Comparison of ENCODE assay signal across 10 mouse cellular contexts in genomic region chr4:133050837-133051549, GRCm38 (mm10). TPM values are rescaled to one million over a fixed set of nuclear protein-coding genes. Genes with fewer than 3 reads are reported as not detected.
A peak's percentile ranks its signal among the peaks of the same experiment; 100 is the strongest.
DNase-seq lines count a peak whose midpoint lies in the region; ATAC-seq and TF ChIP-seq lines count a peak whose summit lies in the region.
"Had no signal": no experiment of that assay in that cellular context is flagged by ENCODE, and none has a peak within 500 bp of the region (broad histone marks: within the 10 kb centered on the region; RNA-seq: fewer than 3 reads in every experiment).

No protein-coding gene starts in this region.

- peak overlapping the region; percentile 33; the same call in 1 of the 2 replicates for H3K27ac ChIP-seq in intestine, embryonic 16.5 days (ENCODE audit: low read length)
- no peak overlapping the region for H3K27ac ChIP-seq in intestine, postnatal 0 days (ENCODE audit: low read depth, low read length)
- H3K27ac ChIP-seq in hindbrain, embryonic 11.5 days (ENCODE audit: low read depth, low read length): peak overlapping the region; percentile 53; the same call in 1 of the 2 replicates
- H3K27ac ChIP-seq in midbrain, embryonic 16.5 days (ENCODE audit: low read length): peak overlapping the region; percentile 55; the same call in 1 of the 2 replicates

- intact Hi-C loops in left cerebral cortex, postnatal 25 days (cut with DNase I): no loop called here
- intact Hi-C loops in left cerebral cortex, postnatal 4 days (cut with DNase I): no loop called here

- peaks cover 95% of the 10 kb centered on the region for H3K4me1 ChIP-seq in intestine, embryonic 16.5 days (ENCODE audit: control insufficient read depth, insufficient read depth, low read length)
- peaks cover 31% of the 10 kb centered on the region for H3K4me1 ChIP-seq in intestine, postnatal 0 days (replicated peaks; ENCODE audit: control insufficient read depth, insufficient read depth, low read length)
- peaks cover 37% of the 10 kb centered on the region for H3K4me1 ChIP-seq in hindbrain, embryonic 11.5 days (replicated peaks; ENCODE audit: control insufficient read depth, insufficient read depth, low read length)
- H3K4me1 ChIP-seq in midbrain, embryonic 16.5 days (ENCODE audit: control insufficient read depth, insufficient read depth, low read length): peaks cover 66% of the 10 kb centered on the region

- TF ChIP-seq CTCF in intestine, postnatal 0 days (IDR thresholded peaks at IDR 0.05; ENCODE audit: low read depth): no peak

- WGBS in intestine, embryonic 16.5 days: 90% methylated on average over 6 of the region's 6 CpGs
- 87% methylated on average over 6 of the region's 6 CpGs for WGBS in intestine, postnatal 0 days
- 92% methylated on average over 6 of the region's 6 CpGs for WGBS in hindbrain, embryonic 11.5 days
- WGBS in midbrain, embryonic 16.5 days: 83% methylated on average over 6 of the region's 6 CpGs

- peak; percentile 43 for DNase-seq in T-cell, adult 2 months (ENCODE audit: low spot score)
- DNase-seq in hindbrain, embryonic 11.5 days (ENCODE audit: low spot score): no peak
- DNase-seq in testis, postnatal 10 days (ENCODE audit: low spot score): no peak
- DNase-seq in left cerebral cortex, postnatal 25 days (ENCODE audit: low spot score in 2 of 2): no peak
- DNase-seq in left cerebral cortex, postnatal 4 days: no peak
- DNase-seq: cerebellum, adult 11-12 months had no signal

- H3K9ac ChIP-seq in intestine, embryonic 16.5 days (ENCODE audit: low read depth, low read length): 0 out of 2 replicates have a peak overlapping the region, but pooled peaks have one; percentile 51
- no peak overlapping the region for H3K9ac ChIP-seq in intestine, postnatal 0 days (ENCODE audit: low read depth, low read length)
- H3K9ac ChIP-seq in hindbrain, embryonic 11.5 days (ENCODE audit: low read depth, low read length): no peak overlapping the region
- H3K9ac ChIP-seq in midbrain, embryonic 16.5 days (ENCODE audit: low read depth, low read length): no peak overlapping the region

- ATAC-seq in intestine, embryonic 16.5 days: no peak
- no peak for ATAC-seq in intestine, postnatal 0 days
- ATAC-seq in hindbrain, embryonic 11.5 days (ENCODE audit: low FRiP score): no peak
- ATAC-seq in midbrain, embryonic 16.5 days: no peak
- ATAC-seq: Patski had no signal

- no peaks in the 10 kb centered on the region for H3K27me3 ChIP-seq in intestine, embryonic 16.5 days (replicated peaks; ENCODE audit: control insufficient read depth, insufficient read depth, low read length)
- H3K27me3 ChIP-seq in intestine, postnatal 0 days (replicated peaks; ENCODE audit: control insufficient read depth, insufficient read depth, low read length): no peaks in the 10 kb centered on the region
- H3K27me3 ChIP-seq in hindbrain, embryonic 11.5 days (ENCODE audit: control insufficient read depth, insufficient read depth, low read length): no peaks in the 10 kb centered on the region
- H3K27me3 ChIP-seq in midbrain, embryonic 16.5 days (ENCODE audit: control insufficient read depth, insufficient read depth, low read depth, low read length): no peaks in the 10 kb centered on the region
- H3K27me3 ChIP-seq: Patski had no signal

- no peak overlapping the region for H3K4me2 ChIP-seq in intestine, embryonic 16.5 days (ENCODE audit: low read depth, low read length)
- H3K4me2 ChIP-seq in intestine, postnatal 0 days (replicated peaks; ENCODE audit: low read depth): no peak overlapping the region; the same call in 1 of the 2 replicates
- no peak overlapping the region for H3K4me2 ChIP-seq in hindbrain, embryonic 11.5 days (replicated peaks; ENCODE audit: low read depth, low read length)
- no peak overlapping the region for H3K4me2 ChIP-seq in midbrain, embryonic 16.5 days (ENCODE audit: low read length)

- no peak overlapping the region for H3K4me3 ChIP-seq in intestine, embryonic 16.5 days (ENCODE audit: low read length)
- H3K4me3 ChIP-seq in intestine, postnatal 0 days (ENCODE audit: low read depth, low read length): no peak overlapping the region
- no peak overlapping the region for H3K4me3 ChIP-seq in hindbrain, embryonic 11.5 days (ENCODE audit: low read depth, low read length)
- H3K4me3 ChIP-seq in midbrain, embryonic 16.5 days (ENCODE audit: low read depth, low read length): no peak overlapping the region

- no peaks in the 10 kb centered on the region for H3K36me3 ChIP-seq in intestine, embryonic 16.5 days (ENCODE audit: control insufficient read depth, insufficient read depth, low read length)
- peaks cover 5% of the 10 kb centered on the region; the same call in 1 of the 2 replicates for H3K36me3 ChIP-seq in intestine, postnatal 0 days (ENCODE audit: control insufficient read depth, insufficient read depth)
- H3K36me3 ChIP-seq in hindbrain, embryonic 11.5 days (ENCODE audit: control insufficient read depth, insufficient read depth, low read length): no peaks in the 10 kb centered on the region
- H3K36me3 ChIP-seq in midbrain, embryonic 16.5 days (ENCODE audit: control insufficient read depth, insufficient read depth, low read length): peaks cover 3% of the 10 kb centered on the region; the same call in 1 of the 2 replicates

- H3K9me3 ChIP-seq in intestine, embryonic 16.5 days (ENCODE audit: control insufficient read depth, low read length): no peaks in the 10 kb centered on the region
- H3K9me3 ChIP-seq in intestine, postnatal 0 days (ENCODE audit: control insufficient read depth): no peaks in the 10 kb centered on the region
- H3K9me3 ChIP-seq in hindbrain, embryonic 11.5 days (ENCODE audit: control insufficient read depth, low read length): no peaks in the 10 kb centered on the region
- no peaks in the 10 kb centered on the region for H3K9me3 ChIP-seq in midbrain, embryonic 16.5 days (replicated peaks; ENCODE audit: control insufficient read depth, low read length, poor library complexity, severe bottlenecking)

RNA-seq across cellular contexts. Expression of gene Ahdc1, which starts 39.9 kb away (rescaled TPM):
- 5.3 and 5.7 TPM in 2 replicates for polyA plus RNA-seq in intestine, embryonic 16.5 days (2015; fragmentation: Nextera tagmentation; extraction: Ambion mirVana)
- 2.4 and 3.1 TPM in 2 replicates for polyA plus RNA-seq in intestine, postnatal 0 days (2015; fragmentation: Nextera tagmentation; extraction: Ambion mirVana)
- polyA plus RNA-seq in hindbrain, embryonic 11.5 days (2014; fragmentation: Nextera tagmentation; extraction: Ambion mirVana): 6.8 and 9.0 TPM in 2 replicates
- 11.2 and 12.5 TPM in 2 replicates for polyA plus RNA-seq in midbrain, embryonic 16.5 days (2015; fragmentation: Nextera tagmentation; extraction: Ambion mirVana)
- 10 to 100 TPM; 88.2 to 97.6 TPM for total RNA-seq in left cerebral cortex, postnatal 25 days (2021)
- total RNA-seq in left cerebral cortex, postnatal 4 days (2021): 100 to 1,000 TPM in 1 of 2 experiments, 10 to 100 TPM in 1; 94.1 to 102 TPM
